Mouse (Mus musculus) forebrain, embryonic 15.5 days (tissue): ENCODE data around the gene Nhp2. TPM values are rescaled to one million over a fixed set of nuclear protein-coding genes. Genes with fewer than 3 reads are reported as not detected.
A peak's percentile ranks its signal among the peaks of the same experiment; 100 is the strongest.

Source experiments
- ATAC-seq: fragments of 200-750 bp; cut with Nextera tagmentation; replicated peaks from 2 replicates; pipeline ENCODE4 v1.8.0; 2017; ENCODE audit warnings: mild to moderate bottlenecking, moderate TSS enrichment, moderate library complexity
- H3K27ac ChIP-seq: fragments of 300-500 bp; sonication (generic); replicated peaks from 2 replicates; pipeline ENCODE4 v1.5.1; 2015; ENCODE audit warnings: mild to moderate bottlenecking, inconsistent platforms
- H3K27me3 ChIP-seq: fragments of 300-500 bp; sonication (generic); 2 replicates; pipeline ENCODE4 v1.6.1; 2015; ENCODE audit warnings: inconsistent platforms
- H3K36me3 ChIP-seq: fragments of 300-500 bp; sonication (generic); 2 replicates; pipeline ENCODE4 v1.6.1; 2015; ENCODE audit warnings: mild to moderate bottlenecking, inconsistent platforms
- H3K4me1 ChIP-seq: fragments of 300-500 bp; sonication (generic); 2 replicates; pipeline ENCODE4 v1.6.1; 2015; ENCODE audit warnings: inconsistent platforms
- H3K4me2 ChIP-seq: fragments of 300-500 bp; sonication (generic); replicated peaks from 2 replicates; pipeline ENCODE4 v1.6.1; 2015; ENCODE audit warnings: mild to moderate bottlenecking, inconsistent platforms
- H3K4me3 ChIP-seq: fragments of 300-500 bp; sonication (generic); 2 replicates; pipeline ENCODE4 v1.5.1; 2015; ENCODE audit warnings: mild to moderate bottlenecking, inconsistent platforms
- H3K9ac ChIP-seq: fragments of 300-500 bp; sonication (generic); replicated peaks from 2 replicates; pipeline ENCODE4 v1.6.1; 2015; ENCODE audit warnings: mild to moderate bottlenecking, inconsistent platforms
- H3K9me3 ChIP-seq: fragments of 300-500 bp; sonication (generic); 2 replicates; pipeline ENCODE4 v1.6.1; 2016; ENCODE audit warnings: inconsistent platforms
- WGBS: fragments of 180-500 bp; shearing (Covaris S2); methylation state at CpG from one replicate; pipeline ENCODE4 v1.1.7; 2015; ENCODE audit warnings: mixed read lengths; 5-methylcytosine and 5-hydroxymethylcytosine counted together
- polyA plus RNA-seq: library from polyadenylated mRNA; unstranded; fragments of >200 nt; fragmentation: Nextera tagmentation; extraction: Ambion mirVana; gene quantifications from 2 replicates; pipeline ENCODE4 v1.2.1, GENCODE M21; 2015

The Nhp2 gene
- polyA plus RNA-seq, 1 experiment from 2014 or later, result 98.5 TPM

DNA sequence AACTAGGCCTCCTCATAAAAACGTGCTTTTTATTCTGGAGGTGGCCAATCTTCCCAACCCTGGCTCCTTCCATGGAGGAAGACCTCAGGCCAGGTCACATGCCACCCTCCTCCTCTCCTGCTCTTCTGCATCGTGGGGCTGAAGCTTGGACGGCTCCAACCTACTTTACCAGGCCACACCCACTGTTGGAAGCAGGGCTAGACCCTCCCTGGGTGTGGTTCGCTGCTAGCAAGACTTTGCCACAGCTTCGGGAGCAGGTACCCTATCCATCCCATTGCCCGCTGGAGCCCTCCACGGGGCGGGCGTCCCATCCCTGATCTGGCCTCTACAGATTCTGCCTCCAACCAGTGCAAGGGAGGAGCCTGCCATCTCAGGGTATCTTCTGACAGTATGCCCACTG is 23.7 kb downstream of the Nhp2 start:
- H3K9me3 ChIP-seq, result no peaks in the 10 kb centered on the region
- ATAC-seq, result no peak
- WGBS, result 78% methylated on average over 9 of the region's 9 CpGs
- no peaks in the 10 kb centered on the region for H3K4me1 ChIP-seq
- no peak overlapping the region for H3K4me3 ChIP-seq
- no peak overlapping the region for H3K4me2 ChIP-seq
- no peak overlapping the region for H3K27ac ChIP-seq
- no peak overlapping the region for H3K9ac ChIP-seq
- no peaks in the 10 kb centered on the region for H3K36me3 ChIP-seq
- H3K27me3 ChIP-seq, result no peaks in the 10 kb centered on the region

DNA sequence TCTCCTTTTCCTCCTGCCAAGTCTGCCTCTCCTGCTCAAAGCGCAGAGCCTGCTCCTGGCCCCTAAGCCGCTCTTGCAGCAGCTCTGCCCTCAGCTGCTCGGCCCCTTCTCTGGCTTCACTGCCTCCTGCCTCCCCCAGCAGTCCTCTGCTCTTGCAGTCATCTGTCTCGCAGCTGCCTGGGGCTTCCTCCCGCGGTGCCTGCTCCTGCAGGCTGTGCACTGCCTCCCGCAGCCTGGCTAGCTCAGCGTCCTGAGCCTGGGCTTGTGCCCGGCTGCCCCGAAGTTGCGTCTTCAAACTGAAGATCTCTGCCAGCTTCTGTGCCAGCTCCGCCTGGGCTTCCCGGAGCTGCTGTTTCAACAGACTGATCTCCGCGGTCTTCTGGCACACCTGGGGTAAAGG is 24.2 kb downstream of the Nhp2 start:
- no peak for ATAC-seq
- H3K27ac ChIP-seq, result no peak overlapping the region
- no peak overlapping the region for H3K9ac ChIP-seq
- H3K27me3 ChIP-seq, result peaks cover under 1% of the 10 kb centered on the region; the same call in 1 of the 2 replicates
- H3K4me1 ChIP-seq, result peaks cover 5% of the 10 kb centered on the region; the same call in 1 of the 2 replicates
- no peaks in the 10 kb centered on the region for H3K36me3 ChIP-seq
- no peak overlapping the region for H3K4me3 ChIP-seq
- no peaks in the 10 kb centered on the region for H3K9me3 ChIP-seq
- no peak overlapping the region for H3K4me2 ChIP-seq
- WGBS, result 61% methylated on average over 15 of the region's 15 CpGs

DNA sequence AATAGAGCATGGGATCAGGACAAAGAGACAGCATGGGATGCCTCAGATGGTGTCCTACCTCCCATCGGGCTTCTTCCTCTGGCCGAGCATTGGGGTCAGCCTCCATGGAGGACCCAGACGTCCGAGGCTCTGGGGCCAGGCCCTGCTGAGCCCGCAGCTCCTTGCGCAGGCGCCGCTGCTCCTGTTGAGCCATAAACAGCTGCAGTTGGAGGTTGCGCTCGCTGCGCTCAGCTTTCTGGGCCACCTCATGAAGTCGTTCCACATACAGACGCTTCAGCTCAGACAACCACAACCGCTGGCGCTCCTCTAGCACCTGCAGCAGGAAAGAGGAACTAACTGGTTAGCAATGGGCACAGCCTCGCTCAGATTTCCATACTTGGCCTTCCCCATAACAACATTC is 24.7 kb downstream of the Nhp2 start:
- peaks cover 5% of the 10 kb centered on the region; the same call in 1 of the 2 replicates for H3K27me3 ChIP-seq
- no peak overlapping the region for H3K4me3 ChIP-seq
- no peak overlapping the region for H3K9ac ChIP-seq
- H3K36me3 ChIP-seq, result no peaks in the 10 kb centered on the region
- H3K4me1 ChIP-seq, result peaks cover 9% of the 10 kb centered on the region; the same call in 1 of the 2 replicates
- no peak overlapping the region for H3K27ac ChIP-seq
- no peaks in the 10 kb centered on the region for H3K9me3 ChIP-seq
- no peak overlapping the region for H3K4me2 ChIP-seq
- 74% methylated on average over 16 of the region's 16 CpGs for WGBS
- ATAC-seq, result no peak

DNA sequence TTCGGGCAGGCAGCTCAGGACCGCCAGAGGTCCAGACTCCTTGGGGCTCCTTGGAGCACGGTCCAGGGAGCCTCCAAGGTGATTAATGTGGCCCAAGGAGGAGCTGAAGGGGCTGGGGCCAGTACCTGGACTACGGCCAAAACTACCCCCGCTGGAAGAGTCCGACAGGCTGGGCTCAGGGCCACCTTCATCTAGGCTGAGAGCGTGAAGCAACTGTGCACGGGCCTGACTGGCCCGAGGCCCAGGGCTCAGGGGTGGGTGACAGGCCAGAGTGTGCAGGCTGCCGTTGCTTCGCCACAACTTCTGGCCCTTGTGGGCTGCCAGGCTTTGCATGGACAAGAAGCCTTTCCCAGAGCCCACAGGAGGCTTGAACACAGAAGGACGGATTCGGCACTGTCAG is 25.8 kb downstream of the Nhp2 start:
- WGBS, result 77% methylated on average over 13 of the region's 13 CpGs
- Histone ChIP-seq H3K27me3 (peaks cover 14% of the 10 kb centered on the region; the same call in 1 of the 2 replicates), H3K9ac (no peak overlapping the region), H3K27ac (no peak overlapping the region), H3K4me1 (peaks cover 14% of the 10 kb centered on the region), H3K4me2 (no peak overlapping the region), H3K4me3 (no peak overlapping the region), H3K9me3 (no peaks in the 10 kb centered on the region), H3K36me3 (no peaks in the 10 kb centered on the region)
- ATAC-seq, result no peak

DNA sequence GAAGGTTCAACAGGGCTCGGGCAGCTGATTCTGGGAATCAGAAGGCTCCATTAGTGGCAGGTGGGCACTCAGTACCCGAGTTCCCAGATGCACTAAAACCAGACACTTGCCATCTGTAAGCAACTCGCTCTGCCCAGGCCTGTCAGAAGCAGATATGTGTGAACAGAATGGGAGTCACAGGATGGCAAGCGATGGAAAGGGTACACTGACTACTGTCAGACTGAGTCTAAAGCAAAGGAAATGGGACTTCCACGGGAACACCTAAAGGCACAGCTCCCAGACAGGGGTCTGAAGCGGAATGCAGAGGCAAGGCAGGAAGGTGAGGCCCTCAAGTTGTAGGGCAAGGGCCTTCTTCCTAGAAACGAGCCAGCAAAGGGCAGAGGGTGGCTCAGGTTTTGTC is 26.7 kb downstream of the Nhp2 start:
- no peak overlapping the region for H3K9ac ChIP-seq
- no peaks in the 10 kb centered on the region for H3K36me3 ChIP-seq
- WGBS, result 87% methylated on average over 7 of the region's 7 CpGs
- no peak overlapping the region for H3K27ac ChIP-seq
- H3K27me3 ChIP-seq, result peaks cover 20% of the 10 kb centered on the region
- H3K4me2 ChIP-seq, result no peak overlapping the region
- no peaks in the 10 kb centered on the region for H3K9me3 ChIP-seq
- no peak overlapping the region for H3K4me3 ChIP-seq
- no peak for ATAC-seq
- H3K4me1 ChIP-seq, result peaks cover 24% of the 10 kb centered on the region

DNA sequence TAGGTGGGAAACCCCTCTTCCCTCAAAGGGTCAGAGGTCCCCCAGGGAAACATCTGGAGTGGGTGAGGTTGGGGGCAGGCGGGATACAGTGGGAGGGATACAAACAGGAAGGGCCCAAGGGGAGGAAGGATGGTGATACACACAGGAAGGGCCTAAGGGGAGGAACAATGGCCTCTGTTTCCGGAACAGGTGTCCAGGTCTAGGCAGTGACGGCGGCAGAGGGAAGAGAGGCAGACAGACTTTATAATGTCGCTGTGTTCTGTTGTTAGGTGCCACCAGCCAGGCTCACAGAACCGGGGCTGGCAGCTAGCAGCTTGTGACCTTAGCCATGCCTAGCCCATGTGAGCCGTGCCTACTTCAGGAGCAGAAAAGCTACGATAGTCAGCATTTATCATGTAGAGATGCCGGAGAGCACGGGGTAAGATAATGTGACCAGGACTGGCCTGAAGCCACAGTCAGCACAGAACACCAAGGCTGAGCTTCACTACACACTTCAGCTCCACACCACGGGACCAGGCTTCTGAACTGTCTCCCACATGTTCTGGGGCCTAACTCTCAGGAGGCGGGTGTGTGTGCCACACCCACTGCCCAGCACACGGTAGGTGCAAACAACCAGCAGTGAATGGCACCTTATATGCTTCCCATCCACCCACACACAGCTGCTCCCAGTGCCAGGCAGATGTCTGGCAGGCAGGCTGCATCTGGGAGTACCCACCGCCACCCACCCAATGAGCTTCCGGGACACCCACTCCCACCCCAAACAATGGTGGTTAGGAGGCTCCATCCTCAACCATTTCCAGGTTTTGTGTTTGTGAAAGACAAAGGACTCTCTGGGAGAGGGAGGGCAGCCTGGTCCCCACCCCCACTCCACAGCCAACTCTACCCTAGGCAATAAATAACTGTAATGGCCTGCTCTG is 27.5 kb downstream of the Nhp2 start:
- 82% methylated on average over 15 of the region's 15 CpGs for WGBS
- peak overlapping the region; percentile 39; the same call in 1 of the 2 replicates for H3K27ac ChIP-seq
- H3K4me1 ChIP-seq, result peaks cover 24% of the 10 kb centered on the region
- no peak for ATAC-seq
- no peak overlapping the region for H3K4me2 ChIP-seq
- no peaks in the 10 kb centered on the region for H3K36me3 ChIP-seq
- H3K4me3 ChIP-seq, result no peak overlapping the region
- H3K9ac ChIP-seq, result no peak overlapping the region
- peaks cover 21% of the 10 kb centered on the region for H3K27me3 ChIP-seq
- H3K9me3 ChIP-seq, result no peaks in the 10 kb centered on the region

DNA sequence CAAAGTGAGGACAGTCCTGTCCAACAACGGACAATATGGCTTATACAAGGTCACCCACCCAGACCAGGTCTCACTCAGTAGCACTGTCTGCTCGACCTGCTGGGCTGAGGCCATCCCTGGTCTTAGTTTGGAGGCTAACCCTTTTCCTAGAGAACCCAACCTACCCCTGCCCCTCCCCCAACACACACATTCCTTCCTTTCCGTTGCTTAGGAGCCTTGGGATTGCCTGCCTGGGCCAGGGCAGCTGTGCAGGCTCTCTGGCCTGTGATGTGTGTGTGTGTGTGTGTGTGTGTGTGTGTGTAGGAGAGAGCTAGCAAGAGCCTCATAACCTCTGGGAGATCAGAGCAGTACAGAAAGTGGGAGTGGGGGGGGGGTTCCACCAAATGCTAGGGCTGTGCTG is 29.0 kb downstream of the Nhp2 start:
- peaks cover 21% of the 10 kb centered on the region for H3K27me3 ChIP-seq
- no peak for ATAC-seq
- H3K4me2 ChIP-seq, result no peak overlapping the region
- WGBS, result 16% methylated on average over 3 of the region's 3 CpGs
- H3K27ac ChIP-seq, result no peak overlapping the region
- no peaks in the 10 kb centered on the region for H3K36me3 ChIP-seq
- peaks cover 24% of the 10 kb centered on the region for H3K4me1 ChIP-seq
- no peak overlapping the region for H3K4me3 ChIP-seq
- H3K9me3 ChIP-seq, result no peaks in the 10 kb centered on the region
- no peak overlapping the region for H3K9ac ChIP-seq

DNA sequence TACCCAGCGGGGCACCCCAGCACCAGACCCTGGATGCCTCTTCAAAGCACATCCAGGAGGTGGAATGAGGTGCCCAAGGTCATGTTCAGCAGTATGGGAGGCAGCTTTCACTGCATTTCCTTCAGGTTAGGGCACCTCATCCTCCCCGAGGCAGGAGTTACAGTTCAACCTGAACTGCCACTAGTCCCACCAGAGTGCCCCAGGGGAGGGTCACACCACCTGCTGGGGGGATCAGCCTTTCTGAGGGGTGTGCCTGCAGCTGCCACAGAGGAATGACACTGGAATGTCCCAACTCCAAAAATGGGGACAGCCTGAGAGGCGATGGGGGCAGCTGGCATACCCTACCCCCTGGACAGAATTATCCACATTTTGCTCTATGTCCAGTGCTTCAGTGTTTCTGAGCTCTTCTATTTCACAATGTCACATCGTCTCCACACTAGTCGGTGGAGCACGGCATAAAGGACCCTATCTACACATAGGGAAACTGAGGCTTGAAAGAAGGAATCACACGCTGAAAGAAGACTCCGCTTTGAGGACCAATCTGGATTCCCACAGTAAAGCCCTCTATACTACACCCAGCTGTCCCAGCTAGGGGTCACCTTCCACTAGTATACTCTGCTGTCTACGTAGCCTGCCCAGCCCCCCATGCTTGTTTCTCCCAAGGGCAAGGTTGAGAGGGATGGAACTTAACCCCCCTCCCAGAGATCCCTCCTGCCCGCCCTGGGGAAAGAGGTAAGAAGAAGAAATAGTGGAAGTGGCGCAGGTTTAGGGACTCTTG is 29.8 kb downstream of the Nhp2 start:
- Histone ChIP-seq H3K36me3 (no peaks in the 10 kb centered on the region), H3K9me3 (no peaks in the 10 kb centered on the region), H3K4me3 (peak overlapping the region; percentile 77), H3K4me2 (peak overlapping the region; percentile 96), H3K27me3 (peaks cover 21% of the 10 kb centered on the region), H3K4me1 (peaks cover 24% of the 10 kb centered on the region), H3K9ac (no peak overlapping the region), H3K27ac (0 out of 2 replicates have a peak overlapping the region, but pooled peaks have one; percentile 15)
- WGBS, result 37% methylated on average over 11 of the region's 11 CpGs
- no peak for ATAC-seq

DNA sequence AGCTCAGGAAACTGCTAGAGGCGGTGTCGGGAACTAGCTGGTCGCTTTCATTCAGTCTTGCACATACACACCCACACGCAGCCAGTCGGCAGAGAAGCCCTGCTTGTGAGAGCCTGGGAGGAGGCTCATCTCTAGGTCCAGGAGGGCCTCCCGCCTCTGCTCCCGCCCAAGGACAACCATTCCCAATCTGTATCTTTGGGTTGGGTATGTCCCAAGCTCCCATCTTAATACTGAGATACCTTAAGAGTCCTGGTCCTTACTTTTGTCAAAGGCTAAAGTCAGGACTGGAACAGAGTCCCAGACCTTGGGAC is 30.3 kb downstream of the Nhp2 start:
- H3K4me3 ChIP-seq, result peak overlapping the region; percentile 77
- peak overlapping the region; percentile 96 for H3K4me2 ChIP-seq
- no peaks in the 10 kb centered on the region for H3K36me3 ChIP-seq
- no peaks in the 10 kb centered on the region for H3K9me3 ChIP-seq
- no peak overlapping the region for H3K27ac ChIP-seq
- peaks cover 21% of the 10 kb centered on the region for H3K27me3 ChIP-seq
- peak overlapping the region; percentile 67 for H3K9ac ChIP-seq
- peaks cover 24% of the 10 kb centered on the region for H3K4me1 ChIP-seq
- ATAC-seq, result no peak
- 9% methylated on average over 7 of the region's 7 CpGs for WGBS

DNA sequence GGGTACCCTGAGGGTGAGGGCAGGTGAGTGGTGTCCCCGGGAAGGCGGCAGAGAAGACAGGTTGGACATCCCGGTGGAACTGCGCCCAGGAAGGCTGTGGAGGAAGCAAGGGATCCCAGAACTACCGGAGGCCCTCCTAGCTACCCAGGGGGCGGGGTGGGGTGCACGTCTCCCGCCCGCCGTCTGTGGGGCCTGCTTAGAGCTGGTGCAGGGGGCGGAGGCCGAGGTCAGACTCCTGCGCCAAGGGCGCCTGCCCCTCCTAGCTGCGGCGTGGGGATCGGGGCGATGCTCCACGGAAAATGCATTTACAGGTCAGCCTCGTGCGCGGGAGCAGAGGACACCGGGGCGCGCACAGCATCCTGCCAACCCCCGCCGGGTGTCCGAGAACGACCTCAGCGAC is 30.7 kb downstream of the Nhp2 start:
- no peaks in the 10 kb centered on the region for H3K36me3 ChIP-seq
- H3K4me1 ChIP-seq, result peaks cover 24% of the 10 kb centered on the region
- peak overlapping the region; percentile 77 for H3K4me3 ChIP-seq
- H3K27ac ChIP-seq, result no peak overlapping the region
- H3K9me3 ChIP-seq, result no peaks in the 10 kb centered on the region
- ATAC-seq, result peak; percentile 16; the same call in 1 of the 2 replicates
- H3K4me2 ChIP-seq, result peak overlapping the region; percentile 96
- peak overlapping the region; percentile 67 for H3K9ac ChIP-seq
- peaks cover 21% of the 10 kb centered on the region for H3K27me3 ChIP-seq
- WGBS, result under 1% methylated on average over 30 of the region's 30 CpGs

DNA sequence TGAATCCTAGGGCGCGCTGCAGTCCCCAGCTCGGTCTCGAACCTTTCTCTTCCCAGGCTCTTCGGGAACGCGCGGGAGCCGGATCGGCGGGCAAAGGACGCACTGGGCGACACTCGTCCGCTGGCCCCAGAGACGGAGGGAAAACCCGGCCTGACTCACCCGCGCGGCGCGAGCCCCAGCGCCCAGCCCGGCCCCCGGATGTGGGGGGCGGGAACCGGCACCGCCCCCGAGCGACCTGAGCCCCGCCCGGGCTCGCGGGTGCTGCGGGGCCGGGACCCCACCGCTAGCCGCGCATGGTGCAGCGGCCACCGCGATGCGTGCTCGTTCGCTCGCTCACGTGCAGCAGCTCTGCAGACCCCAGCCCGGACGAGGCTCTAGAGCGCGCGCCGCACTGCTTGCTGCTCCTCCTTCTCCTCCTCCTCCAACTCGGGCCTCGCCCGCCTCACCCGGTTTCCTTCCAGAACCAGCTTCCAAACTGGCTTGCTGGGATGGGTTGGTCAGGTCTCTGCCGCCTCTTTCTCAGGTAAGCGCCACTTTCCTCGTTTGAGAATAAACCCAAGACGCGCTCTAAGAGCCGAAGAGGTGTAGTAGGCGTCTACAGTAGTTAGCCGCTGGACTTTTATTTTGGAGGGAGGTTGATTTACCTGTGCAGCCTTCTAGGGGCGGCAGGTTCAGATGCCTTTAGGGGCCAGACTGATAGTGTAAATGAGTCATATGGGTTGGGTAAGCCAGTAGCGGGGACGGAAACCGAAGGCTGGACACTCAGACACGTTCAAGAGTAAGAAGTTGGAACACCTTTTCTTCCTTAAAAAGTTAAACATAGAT is 31.4 kb downstream of the Nhp2 start, which contains the start of the genes N4bp3 and D930048N14Rik:
N4bp3 (minus strand) TSS at position 152 of the 825 bp plus-strand sequence.
D930048N14Rik (plus strand) TSS at position 264 of the 825 bp plus-strand sequence.
- WGBS, result 1% methylated on average over 69 of the region's 70 CpGs
- peak; percentile 77 for ATAC-seq
- H3K27ac ChIP-seq, result no peak within 1 kb of the TSS

More for the DNA sequence above, 31.4 kb downstream of the Nhp2 start, which contains the start of the genes N4bp3 and D930048N14Rik:
- Histone ChIP-seq H3K36me3 (no peaks in the 10 kb centered on the region), H3K4me3 (peak within 1 kb of the TSS; percentile 77), H3K4me2 (peak within 1 kb of the TSS; percentile 96), H3K9me3 (no peaks in the 10 kb centered on the region), H3K9ac (peak within 1 kb of the TSS; percentile 67), H3K4me1 (peaks cover 24% of the 10 kb centered on the region), H3K27me3 (peaks cover 21% of the 10 kb centered on the region)
